Mouse (Mus musculus) heart, postnatal 0 days (tissue): ENCODE data around the gene Cnot1.

Source experiments
- CTCF ChIP-seq: IDR thresholded peaks from 2 replicates; pipeline ENCODE4 v1.5.1; 2016; ENCODE audit warnings: antibody characterized with exemption, control low read depth, low read depth
- EP300 ChIP-seq: IDR thresholded peaks from 2 replicates; pipeline ENCODE4 v1.6.1; 2016; ENCODE audit warnings: antibody characterized with exemption, low read depth

GRCm38 (mm10) chr8:95714367-95714766 is 92.9 kb downstream of the Cnot1 start:
- no peak for TF ChIP-seq CTCF
- TF ChIP-seq EP300, result no peak
